Mouse (Mus musculus) forebrain, embryonic 16.5 days (tissue): ENCODE data around the gene Kit. TPM values are rescaled to one million over a fixed set of nuclear protein-coding genes. Genes with fewer than 3 reads are reported as not detected.

Experiments used
- ATAC-seq: fragments of 200-750 bp; cut with Nextera tagmentation; 2 replicates; pipeline ENCODE4 v1.8.0; 2017; ENCODE audit warnings: mild to moderate bottlenecking, moderate library complexity
- H3K27ac ChIP-seq: fragments of 300-500 bp; sonication (generic); 2 replicates; pipeline ENCODE4 v1.5.1; 2014; ENCODE audit warnings: low read length, control low read depth
- H3K27me3 ChIP-seq: fragments of 300-500 bp; sonication (generic); replicated peaks from 2 replicates; pipeline ENCODE4 v1.6.1; 2014; ENCODE audit warnings: low read length; ENCODE audit not compliant: control insufficient read depth, insufficient read depth
- H3K36me3 ChIP-seq: fragments of 300-500 bp; sonication (generic); 2 replicates; pipeline ENCODE4 v1.6.1; 2014; ENCODE audit not compliant: control insufficient read depth, insufficient read depth
- H3K4me1 ChIP-seq: fragments of 300-500 bp; sonication (generic); replicated peaks from 2 replicates; pipeline ENCODE4 v1.6.1; 2014; ENCODE audit warnings: low read length; ENCODE audit not compliant: control insufficient read depth, insufficient read depth
- H3K4me2 ChIP-seq: fragments of 300-500 bp; sonication (generic); 2 replicates; pipeline ENCODE4 v1.6.1; 2014; ENCODE audit warnings: mild to moderate bottlenecking, low read length, control low read depth
- H3K4me3 ChIP-seq: fragments of 300-500 bp; sonication (generic); replicated peaks from 2 replicates; pipeline ENCODE4 v1.5.1; 2014; ENCODE audit warnings: mild to moderate bottlenecking, low read length, control low read depth
- H3K9ac ChIP-seq: fragments of 300-500 bp; sonication (generic); replicated peaks from 2 replicates; pipeline ENCODE4 v1.6.1; 2014; ENCODE audit warnings: low read depth, low read length, control low read depth
- H3K9me3 ChIP-seq: fragments of 300-500 bp; sonication (generic); 2 replicates; pipeline ENCODE4 v1.6.1; 2016; ENCODE audit warnings: low read length; ENCODE audit not compliant: control insufficient read depth
- WGBS: fragments of 180-500 bp; shearing (Covaris S2); extraction: QIAGEN DNeasy Blood & Tissue Kit; methylation state at CpG from one replicate; pipeline ENCODE4 v1.1.7; 2014; 5-methylcytosine and 5-hydroxymethylcytosine counted together
- polyA plus RNA-seq: library from polyadenylated mRNA; unstranded; fragments of >200 nt; fragmentation: Nextera tagmentation; extraction: Ambion mirVana; gene quantifications from 2 replicates; pipeline ENCODE4 v1.2.1, GENCODE M21; 2015

Kit gene
- polyA plus RNA-seq, 1 experiment from 2014 or later, result 41.9 TPM

DNA sequence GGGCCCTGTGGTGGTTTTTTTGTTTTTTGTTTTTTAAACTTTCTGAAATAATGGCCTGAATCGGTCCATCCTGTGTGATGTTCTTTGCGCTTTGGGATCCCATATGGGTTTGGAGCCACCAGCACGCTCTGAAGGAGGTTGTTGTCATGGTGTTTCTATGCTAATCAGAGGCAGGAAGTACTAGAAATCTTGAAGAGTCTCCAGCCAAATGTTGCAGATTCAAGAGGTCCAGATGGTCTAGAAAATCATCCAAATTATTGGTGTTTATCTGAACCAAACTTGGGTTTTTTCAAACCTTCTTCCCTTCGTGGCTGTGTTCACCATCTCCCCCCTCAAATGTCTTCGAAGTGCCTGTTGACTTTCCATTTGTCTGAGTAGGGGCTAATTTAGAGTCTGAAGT is 72.3 kb downstream of the Kit start:
- no peak; the same call in 1 of the 2 replicates for ATAC-seq
- Histone ChIP-seq H3K4me2 (no peak overlapping the region), H3K27ac (no peak overlapping the region), H3K4me1 (no peaks in the 10 kb centered on the region), H3K4me3 (no peak overlapping the region), H3K27me3 (no peaks in the 10 kb centered on the region), H3K9ac (no peak overlapping the region), H3K36me3 (no peaks in the 10 kb centered on the region), H3K9me3 (no peaks in the 10 kb centered on the region)
- WGBS, result 68% methylated on average over 5 of the region's 5 CpGs

DNA sequence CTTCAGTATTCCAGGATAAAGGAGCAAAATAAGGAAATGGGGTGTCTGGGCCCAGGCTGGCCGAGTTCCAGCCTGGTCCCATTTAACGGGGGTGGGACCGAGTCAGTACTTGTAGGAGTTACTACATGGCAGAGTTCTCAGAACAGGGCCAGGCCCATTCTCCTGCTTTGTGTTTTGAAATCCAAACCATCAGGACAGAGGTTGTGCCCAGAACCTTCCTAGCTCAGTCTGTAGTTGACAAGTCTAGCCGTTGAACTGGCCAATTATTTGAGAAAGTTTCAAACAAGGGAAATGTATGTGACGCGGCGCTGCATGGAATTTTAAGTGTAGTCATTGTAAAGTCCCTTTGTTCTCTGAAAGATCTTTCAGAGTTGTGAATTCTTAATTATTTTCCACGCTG is 75.8 kb downstream of the Kit start:
- ATAC-seq, result no peak
- no peak overlapping the region for H3K9ac ChIP-seq
- no peak overlapping the region for H3K27ac ChIP-seq
- 29% methylated on average over 8 of the region's 8 CpGs for WGBS
- no peaks in the 10 kb centered on the region for H3K9me3 ChIP-seq
- H3K36me3 ChIP-seq, result 0 out of 2 replicates have a peak, but pooled peaks cover 2% of the 10 kb centered on the region
- H3K27me3 ChIP-seq, result no peaks in the 10 kb centered on the region
- H3K4me3 ChIP-seq, result no peak overlapping the region
- H3K4me1 ChIP-seq, result no peaks in the 10 kb centered on the region
- H3K4me2 ChIP-seq, result no peak overlapping the region

DNA sequence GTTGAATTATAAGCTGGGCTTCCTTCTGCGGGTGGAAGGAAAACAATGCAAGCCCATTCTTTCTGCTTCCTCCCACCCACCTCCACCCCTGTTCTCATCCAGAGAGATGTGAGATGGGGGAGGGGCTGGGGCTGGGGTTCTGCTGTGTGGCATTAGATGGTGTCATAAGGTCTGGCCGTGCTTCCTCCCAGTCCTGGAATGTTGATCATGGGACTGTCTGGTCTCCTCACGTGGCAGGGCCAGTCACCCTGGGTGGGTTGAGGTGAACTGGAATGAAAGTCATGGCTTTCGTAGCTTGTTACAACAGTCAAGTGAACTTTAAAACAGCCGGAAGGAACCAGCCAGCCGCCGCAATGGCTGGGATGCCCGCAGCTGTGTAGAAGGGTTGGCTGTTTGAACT is 78.7 kb downstream of the Kit start:
- Histone ChIP-seq H3K36me3 (0 out of 2 replicates have a peak, but pooled peaks cover 4% of the 10 kb centered on the region), H3K4me2 (no peak overlapping the region), H3K9ac (no peak overlapping the region), H3K4me1 (no peaks in the 10 kb centered on the region), H3K4me3 (no peak overlapping the region), H3K27me3 (no peaks in the 10 kb centered on the region), H3K27ac (no peak overlapping the region), H3K9me3 (no peaks in the 10 kb centered on the region)
- no peak for ATAC-seq
- WGBS, result 93% methylated on average over 8 of the region's 8 CpGs

DNA sequence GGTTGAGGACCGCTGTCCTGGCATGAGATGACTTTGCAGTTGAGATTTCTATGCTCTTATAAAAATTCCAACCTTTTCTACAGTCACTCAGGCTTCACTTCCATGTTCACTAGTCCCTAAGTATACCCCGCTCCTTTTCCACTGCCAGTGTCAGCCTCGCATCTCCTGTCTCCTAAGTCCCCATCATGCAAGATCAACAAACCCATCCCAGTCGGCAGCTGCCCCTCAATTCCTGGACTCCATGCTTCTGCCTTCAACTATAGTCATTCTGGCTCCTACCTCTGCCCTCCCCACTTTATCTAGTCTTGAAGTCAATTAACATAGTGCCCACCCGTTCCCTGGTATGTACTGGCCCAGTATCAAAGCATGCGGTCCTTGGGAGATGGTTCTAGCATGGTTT is 83.9 kb downstream of the Kit start:
- Histone ChIP-seq H3K4me3 (no peak overlapping the region), H3K4me2 (no peak overlapping the region), H3K27ac (no peak overlapping the region), H3K27me3 (no peaks in the 10 kb centered on the region), H3K9me3 (no peaks in the 10 kb centered on the region), H3K4me1 (no peaks in the 10 kb centered on the region), H3K9ac (no peak overlapping the region), H3K36me3 (0 out of 2 replicates have a peak, but pooled peaks cover 4% of the 10 kb centered on the region)
- WGBS, result 95% methylated on average over 6 of the region's 6 CpGs
- ATAC-seq, result no peak

DNA sequence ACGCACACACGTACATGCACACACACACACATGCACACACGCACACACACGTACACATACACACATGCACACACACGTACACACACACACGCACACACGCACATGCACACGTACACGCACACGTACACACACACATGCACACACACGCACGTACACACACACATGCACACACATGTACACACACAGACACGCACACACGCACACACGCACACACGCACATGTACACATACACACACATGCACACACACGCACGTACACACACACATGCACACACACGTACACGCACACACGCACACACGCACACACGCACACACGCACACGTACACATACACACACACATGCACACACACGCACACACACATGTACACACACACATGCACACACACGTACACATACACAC is 85.6 kb downstream of the Kit start:
- Histone ChIP-seq H3K4me1 (no peaks in the 10 kb centered on the region), H3K36me3 (0 out of 2 replicates have a peak, but pooled peaks cover 2% of the 10 kb centered on the region), H3K4me3 (no peak overlapping the region), H3K27me3 (no peaks in the 10 kb centered on the region), H3K4me2 (no peak overlapping the region), H3K9me3 (no peaks in the 10 kb centered on the region), H3K27ac (no peak overlapping the region), H3K9ac (no peak overlapping the region)
- ATAC-seq, result no peak
- 97% methylated on average over 27 of the region's 27 CpGs for WGBS

DNA sequence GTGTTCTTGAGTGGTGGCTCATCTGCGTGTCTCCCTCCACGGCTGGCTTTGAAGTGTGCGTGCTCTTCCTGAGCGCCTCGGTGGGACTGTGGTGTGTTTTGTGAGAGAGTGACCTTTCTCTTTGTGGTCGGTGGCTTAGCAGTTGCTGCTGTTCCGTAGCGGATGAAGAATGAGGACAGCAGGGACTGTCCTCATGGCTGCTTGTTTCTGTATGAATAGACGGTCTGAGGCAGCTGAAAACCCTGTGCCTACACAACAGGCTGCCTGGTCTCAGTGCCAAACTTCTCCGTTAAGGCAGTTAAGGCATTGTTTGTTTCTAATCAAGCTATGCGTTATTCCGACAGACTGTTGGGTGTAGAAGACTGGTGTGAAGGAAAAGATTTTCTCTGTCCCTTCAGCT is 87.8 kb downstream of the Kit start:
- no peaks in the 10 kb centered on the region for H3K4me1 ChIP-seq
- WGBS, result 51% methylated on average over 12 of the region's 12 CpGs
- no peak for ATAC-seq

DNA sequence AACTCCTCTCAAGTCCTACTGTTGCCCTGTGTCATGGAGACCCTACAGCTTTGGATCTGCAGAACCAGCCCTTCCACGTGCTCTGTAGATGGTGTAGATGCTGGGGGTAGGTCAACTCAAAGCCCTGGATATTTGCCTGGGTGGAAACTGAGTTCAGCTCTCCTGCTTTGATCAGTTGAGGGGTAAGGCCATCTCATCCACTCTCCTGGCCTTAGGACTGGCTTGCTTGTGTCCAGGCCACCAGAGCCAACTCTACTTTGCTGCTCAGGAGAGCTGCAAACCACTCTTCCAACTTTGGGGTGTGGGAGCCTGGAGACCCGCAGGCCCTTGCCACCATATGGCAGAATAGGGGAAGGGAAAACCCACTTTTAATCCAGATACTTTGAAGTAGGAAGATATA is 89.1 kb downstream of the Kit start:
- Histone ChIP-seq H3K27ac (no peak overlapping the region), H3K4me3 (no peak overlapping the region), H3K9ac (no peak overlapping the region), H3K4me1 (no peaks in the 10 kb centered on the region), H3K9me3 (no peaks in the 10 kb centered on the region), H3K27me3 (no peaks in the 10 kb centered on the region), H3K36me3 (no peaks in the 10 kb centered on the region), H3K4me2 (no peak overlapping the region)
- 86% methylated on average over 2 of the region's 2 CpGs for WGBS
- no peak for ATAC-seq

More for the DNA sequence above, 87.8 kb downstream of the Kit start:
- no peak overlapping the region for H3K27ac ChIP-seq
- no peak overlapping the region for H3K4me3 ChIP-seq
- H3K9ac ChIP-seq, result no peak overlapping the region
- no peak overlapping the region for H3K4me2 ChIP-seq
- H3K27me3 ChIP-seq, result no peaks in the 10 kb centered on the region
- H3K36me3 ChIP-seq, result no peaks in the 10 kb centered on the region
- H3K9me3 ChIP-seq, result no peaks in the 10 kb centered on the region

DNA sequence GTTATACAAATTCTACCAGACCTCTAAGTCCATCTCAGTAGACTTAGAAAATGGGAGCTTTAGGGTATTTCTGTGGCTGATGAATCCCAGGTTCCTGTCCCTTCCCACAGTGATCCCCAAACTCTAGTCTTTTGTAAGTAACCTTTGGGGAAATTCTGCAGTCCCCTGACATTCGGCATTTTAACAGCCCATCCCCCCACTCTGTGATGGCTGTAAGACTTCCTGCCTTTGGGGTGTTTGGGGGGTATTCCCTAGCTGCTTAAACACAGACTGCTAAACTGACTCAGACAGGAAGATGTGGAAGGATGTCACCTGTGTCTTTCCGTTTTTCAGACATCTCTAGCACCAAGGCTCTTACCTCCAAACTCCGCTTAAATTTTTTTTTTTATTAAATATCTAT is 92.4 kb downstream of the Kit start:
- H3K4me1 ChIP-seq, result no peaks in the 10 kb centered on the region
- H3K9me3 ChIP-seq, result no peaks in the 10 kb centered on the region
- H3K27ac ChIP-seq, result no peak overlapping the region
- WGBS, result 75% methylated on average over 3 of the region's 3 CpGs
- H3K36me3 ChIP-seq, result no peaks in the 10 kb centered on the region
- H3K9ac ChIP-seq, result no peak overlapping the region
- no peak overlapping the region for H3K4me3 ChIP-seq
- H3K27me3 ChIP-seq, result no peaks in the 10 kb centered on the region
- H3K4me2 ChIP-seq, result no peak overlapping the region
- ATAC-seq, result no peak

DNA sequence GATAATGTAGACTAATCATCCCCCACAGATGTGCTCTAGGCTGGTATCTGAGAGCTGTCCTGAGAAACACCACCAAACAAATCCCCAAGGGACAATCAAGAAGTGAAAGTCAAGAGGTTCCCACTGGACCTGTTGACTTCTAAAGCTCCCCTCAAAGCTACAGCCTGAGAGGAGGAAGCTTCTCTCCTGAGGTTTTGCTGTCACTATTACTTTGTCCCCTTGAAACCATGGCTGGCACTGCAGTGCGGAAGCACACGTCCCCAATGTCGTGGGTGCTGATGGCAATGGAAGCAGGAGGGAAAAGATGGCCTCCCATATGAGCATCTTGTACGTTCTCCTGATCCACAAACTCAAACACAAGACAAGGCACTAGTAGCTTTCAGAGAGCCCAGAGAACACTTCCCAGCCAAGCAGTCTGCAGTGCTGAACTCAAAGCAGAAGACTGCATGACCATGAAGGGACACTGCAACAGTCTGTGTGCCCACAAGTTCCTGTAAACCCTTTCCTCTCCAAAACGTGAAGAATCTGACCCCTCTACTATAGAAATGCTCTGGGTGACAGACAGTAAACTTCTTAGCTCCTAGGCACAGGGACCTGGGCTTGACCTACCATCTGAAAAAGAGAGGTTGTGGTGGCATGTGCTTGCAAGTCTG is 96.5 kb downstream of the Kit start:
- Histone ChIP-seq H3K4me3 (no peak overlapping the region), H3K4me2 (no peak overlapping the region), H3K36me3 (no peaks in the 10 kb centered on the region), H3K4me1 (no peaks in the 10 kb centered on the region), H3K27ac (no peak overlapping the region), H3K9ac (no peak overlapping the region), H3K27me3 (no peaks in the 10 kb centered on the region), H3K9me3 (no peaks in the 10 kb centered on the region)
- 90% methylated on average over 5 of the region's 5 CpGs for WGBS
- no peak for ATAC-seq

DNA sequence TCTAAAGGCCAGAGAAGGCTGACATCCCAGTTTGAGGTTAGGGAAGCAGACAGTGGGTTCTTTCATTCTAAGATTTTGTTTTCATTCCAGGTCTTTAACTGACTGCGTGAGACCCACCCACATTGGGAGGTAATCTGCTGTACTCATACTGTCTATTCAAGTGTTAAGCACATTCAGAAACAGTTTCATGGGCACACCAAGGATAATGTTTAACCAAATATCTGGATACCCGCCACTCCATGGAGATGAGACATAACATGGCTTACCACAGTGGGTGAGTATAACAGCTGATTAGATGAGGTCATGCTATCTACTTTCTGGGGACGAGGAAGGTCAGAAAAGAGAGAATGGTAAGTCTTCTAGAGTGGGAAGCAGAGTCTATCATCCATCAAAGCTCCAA is 101.3 kb downstream of the Kit start:
- no peak overlapping the region for H3K4me2 ChIP-seq
- no peaks in the 10 kb centered on the region for H3K27me3 ChIP-seq
- H3K9me3 ChIP-seq, result no peaks in the 10 kb centered on the region
- WGBS, result 88% methylated on average over 3 of the region's 3 CpGs
- H3K36me3 ChIP-seq, result no peaks in the 10 kb centered on the region
- no peaks in the 10 kb centered on the region for H3K4me1 ChIP-seq
- no peak overlapping the region for H3K27ac ChIP-seq
- no peak overlapping the region for H3K4me3 ChIP-seq
- H3K9ac ChIP-seq, result no peak overlapping the region
- ATAC-seq, result no peak
